Mouse (Mus musculus) hindbrain, embryonic 12.5 days (tissue): ENCODE results near the gene Ngfr. TPM values are rescaled to one million over a fixed set of nuclear protein-coding genes. Genes with fewer than 3 reads are reported as not detected.

Source experiments
- ATAC-seq: fragments of 200-750 bp; cut with Nextera tagmentation; 2 replicates; pipeline ENCODE4 v1.8.0; 2017; ENCODE audit warnings: moderate TSS enrichment; ENCODE audit not compliant: low FRiP score
- H3K27ac ChIP-seq: fragments of 300-500 bp; sonication (generic); 2 replicates; pipeline ENCODE4 v1.5.1; 2016; ENCODE audit warnings: mild to moderate bottlenecking
- H3K27me3 ChIP-seq: fragments of 300-500 bp; sonication (generic); 2 replicates; pipeline ENCODE4 v1.6.1; 2016; ENCODE audit warnings: mild to moderate bottlenecking
- H3K36me3 ChIP-seq: fragments of 300-500 bp; sonication (generic); 2 replicates; pipeline ENCODE4 v1.6.1; 2016; ENCODE audit warnings: mild to moderate bottlenecking
- H3K4me1 ChIP-seq: fragments of 300-500 bp; sonication (generic); 2 replicates; pipeline ENCODE4 v1.6.1; 2016
- H3K4me2 ChIP-seq: fragments of 300-500 bp; sonication (generic); replicated peaks from 2 replicates; pipeline ENCODE4 v1.6.1; 2016; ENCODE audit warnings: mild to moderate bottlenecking
- H3K4me3 ChIP-seq: fragments of 300-500 bp; sonication (generic); 2 replicates; pipeline ENCODE4 v1.5.1; 2016; ENCODE audit warnings: mild to moderate bottlenecking
- H3K9ac ChIP-seq: fragments of 300-500 bp; sonication (generic); 2 replicates; pipeline ENCODE4 v1.6.1; 2016; ENCODE audit warnings: mild to moderate bottlenecking, moderate library complexity
- H3K9me3 ChIP-seq: fragments of 300-500 bp; sonication (generic); replicated peaks from 2 replicates; pipeline ENCODE4 v1.6.1; 2016; ENCODE audit warnings: mild to moderate bottlenecking
- WGBS: fragments of 180-500 bp; shearing (Covaris S2); methylation state at CpG from one replicate; pipeline ENCODE4 v1.1.7; 2016; 5-methylcytosine and 5-hydroxymethylcytosine counted together
- polyA plus RNA-seq: library from polyadenylated mRNA; unstranded; fragments of >200 nt; fragmentation: Nextera tagmentation; extraction: Ambion mirVana; gene quantifications from 2 replicates; pipeline ENCODE4 v1.2.1, GENCODE M21; 2016

Gene Ngfr
- 38.6 and 41.3 TPM in 2 replicates for polyA plus RNA-seq

- peak within 1 kb of the TSS; percentile 73 for H3K27ac ChIP-seq
- peaks cover 42% of the 10 kb centered on the region for H3K4me1 ChIP-seq
- H3K4me2 ChIP-seq, result peak within 1 kb of the TSS; percentile 59
- peaks cover 63% of the 10 kb centered on the region for H3K27me3 ChIP-seq
- H3K9me3 ChIP-seq, result no peaks in the 10 kb centered on the region
- 1% methylated on average over 26 of the region's 39 CpGs for WGBS
- H3K4me3 ChIP-seq, result peak within 1 kb of the TSS; percentile 46
- peak within 1 kb of the TSS; percentile 50 for H3K9ac ChIP-seq
- peak; percentile 85 for ATAC-seq
- no peaks in the 10 kb centered on the region for H3K36me3 ChIP-seq
Observed at GRCm38 (mm10) chr11:95587423-95587951, at the start of gene Ngfr. Ngfr (minus strand) TSS chr11:95587735.

- 43% methylated on average over 2 of the region's 2 CpGs for WGBS
- no peaks in the 10 kb centered on the region for H3K36me3 ChIP-seq
- H3K4me2 ChIP-seq, result no peak overlapping the region
- no peak for ATAC-seq
- H3K27me3 ChIP-seq, result peaks cover 9% of the 10 kb centered on the region; the same call in 1 of the 2 replicates
- no peaks in the 10 kb centered on the region for H3K9me3 ChIP-seq
- H3K27ac ChIP-seq, result no peak overlapping the region
- no peak overlapping the region for H3K9ac ChIP-seq
- H3K4me3 ChIP-seq, result no peak overlapping the region
- H3K4me1 ChIP-seq, result peaks cover 24% of the 10 kb centered on the region
Observed at GRCm38 (mm10) chr11:95635030-95635429, 47.5 kb upstream of the Ngfr start.

GRCm38 (mm10) chr11:95633512-95634000 is 46.0 kb upstream of the Ngfr start:
- H3K9me3 ChIP-seq, result no peaks in the 10 kb centered on the region
- H3K9ac ChIP-seq, result no peak overlapping the region
- no peak overlapping the region for H3K4me3 ChIP-seq
- no peak for ATAC-seq
- whole genome bisulfite sequencing, result 72% methylated on average over 2 of the region's 2 CpGs
- H3K27ac ChIP-seq, result no peak overlapping the region
- no peak overlapping the region for H3K4me2 ChIP-seq
- no peaks in the 10 kb centered on the region for H3K36me3 ChIP-seq
- H3K27me3 ChIP-seq, result peaks cover 3% of the 10 kb centered on the region; the same call in 1 of the 2 replicates
- H3K4me1 ChIP-seq, result peaks cover 19% of the 10 kb centered on the region

- Histone ChIP-seq H3K27ac (no peak overlapping the region), H3K4me2 (no peak overlapping the region), H3K36me3 (no peaks in the 10 kb centered on the region), H3K4me3 (no peak overlapping the region), H3K4me1 (peaks cover 19% of the 10 kb centered on the region), H3K9ac (no peak overlapping the region), H3K27me3 (peaks cover 6% of the 10 kb centered on the region; the same call in 1 of the 2 replicates), H3K9me3 (no peaks in the 10 kb centered on the region)
- ATAC-seq, result no peak
- 46% methylated on average over 6 of the region's 6 CpGs for WGBS
Observed at GRCm38 (mm10) chr11:95632474-95632873, 44.9 kb upstream of the Ngfr start.

GRCm38 (mm10) chr11:95631301-95631700 is 43.8 kb upstream of the Ngfr start:
- no peak for ATAC-seq
- H3K4me1 ChIP-seq, result peaks cover 19% of the 10 kb centered on the region
- no peaks in the 10 kb centered on the region for H3K9me3 ChIP-seq
- peak overlapping the region; percentile 30; the same call in 1 of the 2 replicates for H3K27ac ChIP-seq
- WGBS, result 48% methylated on average over 4 of the region's 4 CpGs
- H3K4me2 ChIP-seq, result no peak overlapping the region
- H3K27me3 ChIP-seq, result peaks cover 6% of the 10 kb centered on the region; the same call in 1 of the 2 replicates
- H3K4me3 ChIP-seq, result no peak overlapping the region
- no peak overlapping the region for H3K9ac ChIP-seq
- no peaks in the 10 kb centered on the region for H3K36me3 ChIP-seq

- H3K4me2 ChIP-seq, result no peak overlapping the region
- H3K36me3 ChIP-seq, result no peaks in the 10 kb centered on the region
- H3K27me3 ChIP-seq, result peaks cover 6% of the 10 kb centered on the region; the same call in 1 of the 2 replicates
- H3K4me3 ChIP-seq, result no peak overlapping the region
- WGBS, result 85% methylated on average over 6 of the region's 6 CpGs
- ATAC-seq, result no peak
- H3K9me3 ChIP-seq, result no peaks in the 10 kb centered on the region
- H3K9ac ChIP-seq, result no peak overlapping the region
- H3K4me1 ChIP-seq, result peaks cover 19% of the 10 kb centered on the region
- H3K27ac ChIP-seq, result no peak overlapping the region
Observed at GRCm38 (mm10) chr11:95630558-95630957, 43.0 kb upstream of the Ngfr start.

- Histone ChIP-seq H3K4me1 (peaks cover 24% of the 10 kb centered on the region), H3K27ac (no peak overlapping the region), H3K9ac (no peak overlapping the region), H3K27me3 (peaks cover 7% of the 10 kb centered on the region), H3K4me3 (no peak overlapping the region), H3K36me3 (no peaks in the 10 kb centered on the region), H3K9me3 (no peaks in the 10 kb centered on the region), H3K4me2 (no peak overlapping the region)
- no peak for ATAC-seq
- WGBS, result 21% methylated on average over 8 of the region's 8 CpGs
Observed at GRCm38 (mm10) chr11:95622426-95622825, 34.9 kb upstream of the Ngfr start.

GRCm38 (mm10) chr11:95621541-95622130 is 34.1 kb upstream of the Ngfr start:
- 27% methylated on average over 9 of the region's 9 CpGs for WGBS
- Histone ChIP-seq H3K4me2 (no peak overlapping the region), H3K4me3 (no peak overlapping the region), H3K27me3 (peaks cover 7% of the 10 kb centered on the region), H3K27ac (no peak overlapping the region), H3K9me3 (no peaks in the 10 kb centered on the region), H3K36me3 (no peaks in the 10 kb centered on the region), H3K4me1 (peaks cover 24% of the 10 kb centered on the region), H3K9ac (no peak overlapping the region)
- no peak for ATAC-seq

GRCm38 (mm10) chr11:95621010-95621409 is 33.5 kb upstream of the Ngfr start:
- Histone ChIP-seq H3K9ac (no peak overlapping the region), H3K27ac (no peak overlapping the region), H3K36me3 (no peaks in the 10 kb centered on the region), H3K4me2 (no peak overlapping the region), H3K4me1 (peaks cover 24% of the 10 kb centered on the region), H3K4me3 (no peak overlapping the region), H3K27me3 (peaks cover 7% of the 10 kb centered on the region), H3K9me3 (no peaks in the 10 kb centered on the region)
- WGBS, result 42% methylated on average over 4 of the region's 4 CpGs
- no peak for ATAC-seq

GRCm38 (mm10) chr11:95619886-95620444 is 32.4 kb upstream of the Ngfr start:
- Histone ChIP-seq H3K27ac (no peak overlapping the region), H3K36me3 (no peaks in the 10 kb centered on the region), H3K4me1 (peaks cover 25% of the 10 kb centered on the region), H3K27me3 (peaks cover 7% of the 10 kb centered on the region), H3K4me3 (no peak overlapping the region), H3K9ac (no peak overlapping the region), H3K4me2 (no peak overlapping the region), H3K9me3 (no peaks in the 10 kb centered on the region)
- no peak for ATAC-seq
- WGBS, result 83% methylated on average over 5 of the region's 5 CpGs

- H3K4me3 ChIP-seq, result no peak overlapping the region
- H3K4me1 ChIP-seq, result peaks cover 26% of the 10 kb centered on the region
- 64% methylated on average over 3 of the region's 3 CpGs for WGBS
- no peaks in the 10 kb centered on the region for H3K36me3 ChIP-seq
- no peak for ATAC-seq
- H3K27ac ChIP-seq, result no peak overlapping the region
- H3K9me3 ChIP-seq, result no peaks in the 10 kb centered on the region
- no peak overlapping the region for H3K4me2 ChIP-seq
- H3K9ac ChIP-seq, result no peak overlapping the region
- H3K27me3 ChIP-seq, result peaks cover 7% of the 10 kb centered on the region
Observed at GRCm38 (mm10) chr11:95619081-95619480, 31.5 kb upstream of the Ngfr start.

GRCm38 (mm10) chr11:95617785-95618465 is 30.4 kb upstream of the Ngfr start:
- Histone ChIP-seq H3K36me3 (no peaks in the 10 kb centered on the region), H3K4me1 (peaks cover 24% of the 10 kb centered on the region), H3K9ac (no peak overlapping the region), H3K4me3 (no peak overlapping the region), H3K4me2 (no peak overlapping the region), H3K9me3 (no peaks in the 10 kb centered on the region), H3K27ac (no peak overlapping the region), H3K27me3 (peaks cover 3% of the 10 kb centered on the region)
- WGBS, result 52% methylated on average over 19 of the region's 19 CpGs
- no peak for ATAC-seq
